Mouse (Mus musculus) spleen, embryonic (tissue): ENCODE data around the gene Htr1f.
"Not testable (repeated sequence)": the region's sequence is repeated elsewhere in the genome, so short reads cannot be mapped to it uniquely, and the experiment has no call there.

ENCODE experiments used
- CTCF ChIA-PET: fragments of 350-600 bp; sonication (Branson Sonifier 250); formaldehyde crosslinking; loops from one replicate; lab custom pipeline; 2022; lab: Charles Lee

Gene Htr1f

GRCm38 (mm10) chr16:65105184-65105931, at the start of gene Htr1f:
Htr1f (minus strand) TSS chr16:65105854.
- CTCF ChIA-PET = no interaction called here

- CTCF ChIA-PET = no interaction called here
These were observed 34.1 kb upstream of the Htr1f start for GRCm38 (mm10) chr16:65139771-65140170.

- CTCF ChIA-PET = no interaction called here
These were observed 23.7 kb upstream of the Htr1f start for GRCm38 (mm10) chr16:65129391-65129790.

GRCm38 (mm10) chr16:65127846-65128245, 22.2 kb upstream of the Htr1f start:
- CTCF ChIA-PET = no interaction called here

- CTCF ChIA-PET = no interaction called here
These were observed 6.6 kb upstream of the Htr1f start for GRCm38 (mm10) chr16:65112221-65112620.

GRCm38 (mm10) chr16:65093552-65093951, 12.1 kb downstream of the Htr1f start:
- CTCF ChIA-PET = no interaction called here

- CTCF ChIA-PET = no interaction called here
These were observed 22.2 kb downstream of the Htr1f start for GRCm38 (mm10) chr16:65083475-65083874.

GRCm38 (mm10) chr16:65069867-65070266, 35.8 kb downstream of the Htr1f start:
- CTCF ChIA-PET = no interaction called here

- CTCF ChIA-PET = interaction anchor here (0.7 kb wide), 1 partner anchor 113 kb away, joined by 3 read pairs; no protein-coding TSS in a partner anchor
These were observed 39.4 kb downstream of the Htr1f start for GRCm38 (mm10) chr16:65066264-65066663.

GRCm38 (mm10) chr16:65037660-65038425, 67.8 kb downstream of the Htr1f start:
- CTCF ChIA-PET = not testable (repeated sequence)

GRCm38 (mm10) chr16:65029675-65030074, 76.0 kb downstream of the Htr1f start:
- CTCF ChIA-PET = no interaction called here

GRCm38 (mm10) chr16:65022364-65022763, 83.3 kb downstream of the Htr1f start:
- CTCF ChIA-PET = no interaction called here

- CTCF ChIA-PET = no interaction called here
These were observed 86.9 kb downstream of the Htr1f start for GRCm38 (mm10) chr16:65018710-65019109.

- CTCF ChIA-PET = no interaction called here
These were observed 87.5 kb downstream of the Htr1f start for GRCm38 (mm10) chr16:65018134-65018533.

- CTCF ChIA-PET = no interaction called here
These were observed 88.1 kb downstream of the Htr1f start for GRCm38 (mm10) chr16:65017566-65017965.

GRCm38 (mm10) chr16:65015241-65015640, 90.4 kb downstream of the Htr1f start:
- CTCF ChIA-PET = no interaction called here

GRCm38 (mm10) chr16:65001993-65002821, 103.4 kb downstream of the Htr1f start:
- CTCF ChIA-PET = no interaction called here

GRCm38 (mm10) chr16:64989279-64989800, 116.3 kb downstream of the Htr1f start:
- CTCF ChIA-PET = no interaction called here

GRCm38 (mm10) chr16:64987564-64987963, 118.1 kb downstream of the Htr1f start:
- CTCF ChIA-PET = no interaction called here

- CTCF ChIA-PET = no interaction called here
These were observed 118.6 kb downstream of the Htr1f start for GRCm38 (mm10) chr16:64987049-64987448.

GRCm38 (mm10) chr16:64974636-64975035, 131.0 kb downstream of the Htr1f start:
- CTCF ChIA-PET = no interaction called here
